Mouse (Mus musculus) megakaryocyte, adult 5-6 weeks (primary cell): ENCODE measurements at regions not wholly inside any gene's neighbourhood (a gene's known extent, or its start where the extent isn't known, plus 50 kb on each side); places are given as distances from the start of the nearest gene placed in this dataset.

ENCODE experiments used
- ATAC-seq: 2 replicates; pipeline ENCODE4 v1.8.0; 2016; ENCODE audit warnings: mild to moderate bottlenecking, inconsistent platforms; ENCODE audit not compliant: poor library complexity, severe bottlenecking

GRCm38 (mm10) chr8:8103492-8103891 is 557.5 kb downstream of the Efnb2 start:
- ATAC-seq, result no peak

- ATAC-seq, result no peak
Observed at GRCm38 (mm10) chr8:8102010-8102727, 558.9 kb downstream of the Efnb2 start.

DNA sequence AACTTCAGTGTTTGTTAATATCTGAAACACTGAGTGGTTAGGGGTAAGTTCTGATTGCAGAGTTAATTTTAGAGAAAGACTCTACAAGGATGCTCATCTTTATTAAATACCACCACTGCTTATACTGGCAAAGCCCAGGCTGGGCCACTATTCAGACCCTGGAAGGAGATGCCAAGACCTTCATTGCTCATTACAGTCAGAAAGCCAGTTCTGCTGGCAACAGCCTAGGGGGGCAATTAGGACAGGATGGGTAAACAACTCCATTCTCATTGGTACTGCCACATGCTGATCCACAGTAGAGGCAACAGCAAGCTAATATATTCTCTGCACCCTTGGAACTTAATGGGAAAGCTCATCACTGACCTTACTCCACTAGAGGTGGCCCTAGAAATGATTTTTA is 568.5 kb downstream of the Efnb2 start:
- ATAC-seq, result no peak

- ATAC-seq, result no peak
Observed at GRCm38 (mm10) chr8:8084652-8085051, 576.4 kb downstream of the Efnb2 start.

- no peak for ATAC-seq
Observed at GRCm38 (mm10) chr8:8064074-8064473, 597.0 kb downstream of the Efnb2 start.

GRCm38 (mm10) chr8:8054224-8054916 is 606.7 kb downstream of the Efnb2 start:
- ATAC-seq, result no peak

- ATAC-seq, result no peak
Observed at GRCm38 (mm10) chr8:8051186-8051585, 609.9 kb downstream of the Efnb2 start.

- no peak for ATAC-seq
Observed at GRCm38 (mm10) chr8:8050778-8051177, 610.3 kb downstream of the Efnb2 start.

- no peak for ATAC-seq
Observed at GRCm38 (mm10) chr8:8044926-8045325, 616.1 kb downstream of the Efnb2 start.

- no peak for ATAC-seq
Observed at GRCm38 (mm10) chr8:8044296-8044695, 616.7 kb downstream of the Efnb2 start.

GRCm38 (mm10) chr8:8037929-8038328 is 623.1 kb downstream of the Efnb2 start:
- no peak for ATAC-seq

DNA sequence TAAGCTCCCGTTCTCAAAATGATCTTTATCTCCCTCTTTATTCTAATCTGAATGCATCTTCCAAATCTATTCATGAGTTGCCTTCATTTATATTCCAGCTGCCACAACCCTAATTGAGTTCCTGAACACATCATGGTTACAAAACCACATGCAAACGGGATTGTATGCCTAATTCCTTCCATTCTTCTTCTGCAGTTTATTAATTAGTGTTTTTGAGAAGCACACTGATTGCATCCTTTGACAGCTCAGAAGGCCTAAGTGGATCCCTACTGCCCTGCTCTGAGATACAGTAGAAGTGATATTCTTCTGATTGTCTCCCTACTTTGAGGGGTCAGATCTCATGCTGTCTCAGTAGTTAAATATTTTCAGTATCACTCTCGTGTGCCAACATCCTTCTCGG is 649.9 kb downstream of the Efnb2 start:
- no peak for ATAC-seq

DNA sequence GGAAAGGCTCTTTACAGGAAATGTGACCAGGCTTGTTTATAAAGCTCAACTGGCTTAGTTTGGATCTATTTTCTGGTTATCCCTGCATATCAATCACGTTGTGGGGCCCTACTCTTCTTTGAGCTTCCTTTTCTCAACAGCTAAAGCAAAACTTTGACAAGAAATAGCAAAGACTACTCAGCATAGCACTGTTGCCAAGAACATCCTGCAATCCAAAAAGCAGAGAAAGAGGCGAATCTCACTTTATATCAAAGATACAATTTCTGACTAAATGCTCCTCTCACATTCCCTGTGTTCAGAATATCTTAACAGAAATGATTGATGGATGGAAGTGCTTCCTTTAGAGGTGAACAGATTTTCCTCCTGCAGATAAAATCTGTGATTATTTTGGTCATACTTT is 666.1 kb downstream of the Efnb2 start:
- ATAC-seq, result no peak

DNA sequence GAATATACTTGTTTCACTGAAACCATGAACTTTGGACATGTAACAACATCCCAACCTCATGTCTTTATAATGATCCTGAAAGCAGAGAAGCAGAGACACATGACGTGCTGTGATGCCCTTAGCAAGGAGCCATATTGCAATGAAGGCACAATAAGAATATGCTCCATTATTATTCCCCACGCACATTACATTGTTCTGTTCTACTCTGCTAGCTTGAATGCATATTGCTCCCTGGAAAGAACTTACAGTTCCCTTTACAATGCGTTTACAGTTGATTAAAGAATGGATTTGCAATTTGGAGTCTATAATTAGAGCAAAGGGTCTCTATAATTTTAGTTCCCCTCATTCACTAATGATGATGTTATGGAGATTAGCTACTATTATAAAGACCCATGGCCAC is 672.2 kb downstream of the Efnb2 start:
- ATAC-seq, result no peak

GRCm38 (mm10) chr8:7977020-7977419 is 684.0 kb downstream of the Efnb2 start:
- no peak for ATAC-seq

- no peak for ATAC-seq
Observed at GRCm38 (mm10) chr8:7973791-7974190, 687.3 kb downstream of the Efnb2 start.

DNA sequence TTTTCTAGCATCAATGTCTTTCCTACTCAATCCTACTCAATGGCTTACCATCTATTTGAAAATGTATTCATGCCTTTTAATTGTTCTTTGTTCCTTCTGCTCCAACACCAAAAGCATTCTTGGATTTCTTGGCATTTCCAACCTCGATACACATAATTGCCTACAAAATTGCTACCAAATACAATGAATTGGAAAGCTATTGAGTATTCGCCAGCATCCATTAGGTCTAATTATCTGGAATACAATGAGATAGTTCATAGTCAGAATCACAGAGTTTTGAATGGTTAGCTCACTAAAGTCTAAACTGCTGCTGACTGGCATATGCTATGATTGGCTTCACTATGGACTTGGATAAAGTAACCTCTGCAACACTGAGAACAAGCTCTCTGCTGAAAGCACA is 696.8 kb downstream of the Efnb2 start:
- no peak for ATAC-seq

GRCm38 (mm10) chr8:7956745-7957144 is 704.3 kb downstream of the Efnb2 start:
- no peak for ATAC-seq

DNA sequence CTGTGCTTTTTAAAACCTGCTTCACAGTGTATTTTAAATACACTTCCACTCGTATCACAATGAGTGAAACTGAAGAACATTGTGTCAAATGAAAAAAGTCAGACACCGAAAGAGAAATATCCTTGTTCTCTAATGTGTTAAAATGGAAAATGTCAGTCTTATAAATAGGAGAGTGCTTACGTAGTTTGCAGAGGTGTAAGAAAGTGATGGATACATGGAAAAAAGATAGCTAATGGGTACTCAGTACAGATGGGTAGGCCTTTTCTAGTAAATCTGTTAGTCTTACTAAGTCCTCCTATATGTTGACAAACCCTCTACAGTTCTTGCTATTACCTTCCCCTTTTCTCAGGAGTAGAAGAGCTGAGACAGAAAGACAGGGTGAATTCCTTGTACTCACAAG is 706.2 kb downstream of the Efnb2 start:
- ATAC-seq, result no peak

GRCm38 (mm10) chr8:7945966-7946775 is 714.9 kb downstream of the Efnb2 start:
- ATAC-seq, result no peak

GRCm38 (mm10) chr8:7936596-7936995 is 724.4 kb downstream of the Efnb2 start:
- no peak for ATAC-seq

- no peak for ATAC-seq
Observed at GRCm38 (mm10) chr8:7919416-7919815, 741.6 kb downstream of the Efnb2 start.
